Mouse (Mus musculus) liver, adult 2 months (tissue): ENCODE data around the gene Clasp1. TPM values are rescaled to one million over a fixed set of nuclear protein-coding genes. Genes with fewer than 3 reads are reported as not detected.

Experiments
- DNase-seq: peaks from one replicate; pipeline ENCODE4 v3.0.0-alpha.2; 2011; ENCODE audit warnings: low read depth, low spot score; ENCODE audit errors: extremely low read depth
- H3K27ac ChIP-seq: fragments of 200-500 bp; replicated peaks from 2 replicates; pipeline ENCODE4 v1.5.1; 2012; ENCODE audit warnings: low read depth, mild to moderate bottlenecking, control low read depth, inconsistent platforms, low read length; ENCODE audit not compliant: insufficient read depth
- H3K27me3 ChIP-seq: fragments of 200-500 bp; 2 replicates; pipeline ENCODE4 v1.6.1; 2012; ENCODE audit warnings: mild to moderate bottlenecking, moderate library complexity, low read length, inconsistent platforms; ENCODE audit not compliant: control insufficient read depth, insufficient read depth
- H3K36me3 ChIP-seq: fragments of 200-500 bp; 2 replicates; pipeline ENCODE4 v1.6.1; 2012; ENCODE audit warnings: low read length, inconsistent platforms; ENCODE audit not compliant: control insufficient read depth, insufficient read depth
- H3K4me1 ChIP-seq: fragments of 200-500 bp; 2 replicates; pipeline ENCODE4 v1.6.1; 2011; ENCODE audit warnings: low read length; ENCODE audit not compliant: control insufficient read depth, insufficient read depth
- H3K4me3 ChIP-seq: fragments of 200-500 bp; 2 replicates; pipeline ENCODE4 v1.5.1; 2011; ENCODE audit warnings: low read depth, mild to moderate bottlenecking, control low read depth, low read length, moderate library complexity; ENCODE audit not compliant: insufficient read depth
- H3K79me2 ChIP-seq: fragments of 200-500 bp; 2 replicates; pipeline ENCODE4 v1.6.1; 2012; ENCODE audit warnings: inconsistent platforms, mild to moderate bottlenecking, low read length, moderate library complexity; ENCODE audit not compliant: control insufficient read depth, insufficient read depth
- H3K9ac ChIP-seq: fragments of 200-500 bp; 2 replicates; pipeline ENCODE4 v1.6.1; 2012; ENCODE audit warnings: low read depth, mild to moderate bottlenecking, control low read depth, inconsistent platforms, low read length
- CTCF ChIP-seq: fragments of 200-500 bp; IDR thresholded peaks from 2 replicates; pipeline ENCODE4 v1.5.1; 2011; ENCODE audit warnings: low read depth, low read length, control low read depth
- POLR2A ChIP-seq: fragments of 200-500 bp; IDR thresholded peaks from 2 replicates; pipeline ENCODE4 v1.6.1; 2011; ENCODE audit warnings: low read length, control low read depth; ENCODE audit not compliant: insufficient read depth; ENCODE audit errors: extremely low read depth
- WGBS: fragments of 180-500 bp; shearing (Covaris S2); methylation state at CpG from one replicate; pipeline ENCODE4 v1.1.7; 2018; 5-methylcytosine and 5-hydroxymethylcytosine counted together
- polyA plus RNA-seq: library from polyadenylated mRNA; depleted of rRNA; stranded (reverse); fragments of >200 nt; gene quantifications from 2 replicates; pipeline ENCODE4 v1.2.3, GENCODE M21; 2012
- total RNA-seq: library from RNA; depleted of rRNA; stranded (reverse); fragments of >200 nt; gene quantifications from 2 replicates; pipeline ENCODE4 v1.2.3, GENCODE M21; 2014

Clasp1 gene
- total and polyA plus RNA-seq, 2 experiments = 4.1 to 12.1 TPM

DNA sequence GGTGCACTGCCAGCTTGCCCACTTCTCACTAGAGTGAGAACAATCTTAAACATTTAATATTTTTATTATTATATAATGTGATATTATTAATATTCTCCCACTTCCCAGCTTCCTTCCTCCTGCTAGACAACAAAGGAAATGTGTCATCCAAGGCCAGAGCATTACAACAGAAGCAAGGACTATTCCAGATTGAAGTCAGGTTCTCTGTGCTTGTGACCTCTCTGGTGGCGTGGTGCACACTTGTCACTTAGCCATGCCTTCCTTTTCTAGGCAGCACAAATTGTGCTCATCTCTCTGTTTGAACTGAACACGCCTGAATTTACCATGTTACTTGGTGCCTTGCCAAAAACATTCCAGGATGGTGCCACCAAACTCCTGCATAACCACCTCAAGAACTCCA, 170.9 kb downstream of the Clasp1 start:
- Histone ChIP-seq H3K4me3 (no peak overlapping the region), H3K27me3 (no peaks in the 10 kb centered on the region), H3K27ac (no peak overlapping the region), H3K9ac (no peak overlapping the region), H3K4me1 (no peaks in the 10 kb centered on the region; the same call in 1 of the 2 replicates), H3K36me3 (peaks cover 39% of the 10 kb centered on the region), H3K79me2 (no peaks in the 10 kb centered on the region)
- 60% methylated on average over 2 of the region's 2 CpGs for WGBS
- TF ChIP-seq CTCF = no peak
- TF ChIP-seq POLR2A = no peak
- DNase-seq = no peak

DNA sequence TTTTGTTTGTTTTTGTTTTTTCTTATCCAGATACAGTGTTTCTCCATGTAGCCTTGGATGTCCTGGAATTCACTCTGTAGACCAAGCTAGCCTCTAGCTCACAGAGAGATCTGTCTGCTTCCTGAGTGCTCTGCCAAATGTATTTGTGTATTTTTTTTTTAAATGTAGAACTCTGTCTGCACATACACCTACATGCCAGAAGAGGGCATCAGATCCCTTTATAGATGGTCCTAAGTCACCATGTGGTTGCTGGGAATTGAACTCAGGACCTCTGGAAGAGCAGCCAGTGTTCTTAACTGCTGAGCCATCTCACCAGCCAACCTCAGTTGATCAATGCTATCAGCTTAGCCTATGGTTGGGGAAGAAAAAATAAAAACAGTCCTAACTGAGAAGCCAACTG, 175.7 kb downstream of the Clasp1 start:
- H3K36me3 ChIP-seq = peaks cover 39% of the 10 kb centered on the region
- H3K4me1 ChIP-seq = no peaks in the 10 kb centered on the region; the same call in 1 of the 2 replicates

DNA sequence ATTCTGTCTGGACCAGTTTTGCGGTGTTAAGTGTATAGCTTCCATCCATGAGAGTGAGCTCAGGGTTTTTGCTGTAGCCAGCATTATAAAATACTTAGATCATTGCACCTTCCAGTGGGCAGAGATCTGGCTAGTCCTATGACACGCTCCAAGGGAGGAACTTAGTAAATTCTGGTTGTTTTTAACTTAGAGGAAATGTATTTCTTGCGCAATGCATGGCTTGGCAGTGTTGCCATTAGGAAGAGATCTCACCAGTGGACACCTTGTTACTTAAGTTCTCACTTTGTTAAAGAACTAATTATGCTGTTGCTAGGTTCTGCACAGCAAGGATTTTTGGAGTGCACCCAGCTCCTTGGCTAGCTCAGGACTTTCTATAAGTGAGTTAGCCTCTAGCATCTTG, 178.8 kb downstream of the Clasp1 start:
- Histone ChIP-seq H3K27ac (no peak overlapping the region), H3K4me3 (no peak overlapping the region), H3K4me1 (no peaks in the 10 kb centered on the region), H3K9ac (no peak overlapping the region), H3K27me3 (no peaks in the 10 kb centered on the region), H3K79me2 (no peaks in the 10 kb centered on the region), H3K36me3 (peaks cover 38% of the 10 kb centered on the region)
- no peak for TF ChIP-seq CTCF
- TF ChIP-seq POLR2A = no peak
- WGBS = 90% methylated on average over 3 of the region's 3 CpGs
- peak; percentile 12 for DNase-seq

More for the DNA sequence above, 175.7 kb downstream of the Clasp1 start:
- Histone ChIP-seq H3K9ac (no peak overlapping the region), H3K27me3 (no peaks in the 10 kb centered on the region), H3K4me3 (no peak overlapping the region), H3K27ac (no peak overlapping the region), H3K79me2 (no peaks in the 10 kb centered on the region)
- peak; percentile 18 for DNase-seq
- no peak for TF ChIP-seq CTCF
- no peak for TF ChIP-seq POLR2A

DNA sequence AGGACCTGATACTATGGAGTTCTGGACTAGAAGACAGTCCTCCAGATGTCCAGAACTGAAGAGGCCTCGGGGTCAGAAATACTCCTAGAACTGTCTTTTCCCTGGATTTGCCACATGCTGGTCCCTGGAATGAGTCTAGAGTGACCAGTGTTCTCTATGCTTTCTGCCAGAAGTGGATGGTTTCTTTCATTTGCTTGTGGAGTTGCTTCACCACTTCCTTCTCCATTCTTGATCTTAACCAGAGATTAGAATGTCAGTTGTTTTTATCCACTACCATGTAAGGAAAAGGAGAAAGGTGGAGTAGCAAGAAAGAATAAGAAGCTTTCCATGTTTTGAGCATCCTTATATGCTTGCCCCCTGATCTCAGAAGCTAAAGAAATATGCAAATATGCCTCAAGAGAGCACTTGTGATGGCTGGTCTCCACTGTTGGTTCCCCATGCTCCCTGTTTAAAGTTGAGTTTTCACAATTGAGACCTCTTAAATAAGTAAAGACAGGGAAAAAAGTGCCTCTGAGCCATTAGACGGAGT, 191.4 kb downstream of the Clasp1 start:
- H3K27me3 ChIP-seq = no peaks in the 10 kb centered on the region
- no peak overlapping the region for H3K4me3 ChIP-seq
- no peaks in the 10 kb centered on the region for H3K79me2 ChIP-seq
- no peak overlapping the region for H3K27ac ChIP-seq
- H3K36me3 ChIP-seq = peaks cover 22% of the 10 kb centered on the region
- DNase-seq = no peak
- 94% methylated on average over 2 of the region's 2 CpGs for WGBS
- no peak for TF ChIP-seq POLR2A
- no peak for TF ChIP-seq CTCF
- H3K9ac ChIP-seq = no peak overlapping the region
- H3K4me1 ChIP-seq = no peaks in the 10 kb centered on the region

DNA sequence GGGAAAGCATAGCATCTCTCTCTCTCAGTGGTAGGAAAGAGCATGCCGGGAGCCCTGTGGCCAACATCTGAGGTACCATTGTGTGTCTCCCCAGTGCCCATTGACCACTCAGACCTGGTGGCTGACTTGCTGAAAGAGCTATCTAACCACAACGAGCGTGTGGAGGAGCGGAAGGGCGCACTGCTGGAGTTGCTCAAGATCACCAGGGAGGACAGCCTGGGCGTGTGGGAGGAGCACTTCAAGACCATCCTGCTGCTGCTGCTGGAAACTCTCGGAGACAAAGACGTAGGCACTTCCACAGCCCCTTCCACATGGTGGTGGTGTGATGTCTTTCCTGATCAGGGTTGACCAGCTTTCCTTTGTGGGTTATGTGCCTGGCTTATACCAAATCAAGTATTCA, 192.3 kb downstream of the Clasp1 start:
- DNase-seq = no peak
- Histone ChIP-seq H3K4me1 (no peaks in the 10 kb centered on the region), H3K4me3 (no peak overlapping the region), H3K36me3 (peaks cover 16% of the 10 kb centered on the region), H3K9ac (no peak overlapping the region), H3K79me2 (no peaks in the 10 kb centered on the region), H3K27ac (no peak overlapping the region), H3K27me3 (no peaks in the 10 kb centered on the region)
- WGBS = 97% methylated on average over 8 of the region's 8 CpGs
- no peak for TF ChIP-seq CTCF
- no peak for TF ChIP-seq POLR2A

DNA sequence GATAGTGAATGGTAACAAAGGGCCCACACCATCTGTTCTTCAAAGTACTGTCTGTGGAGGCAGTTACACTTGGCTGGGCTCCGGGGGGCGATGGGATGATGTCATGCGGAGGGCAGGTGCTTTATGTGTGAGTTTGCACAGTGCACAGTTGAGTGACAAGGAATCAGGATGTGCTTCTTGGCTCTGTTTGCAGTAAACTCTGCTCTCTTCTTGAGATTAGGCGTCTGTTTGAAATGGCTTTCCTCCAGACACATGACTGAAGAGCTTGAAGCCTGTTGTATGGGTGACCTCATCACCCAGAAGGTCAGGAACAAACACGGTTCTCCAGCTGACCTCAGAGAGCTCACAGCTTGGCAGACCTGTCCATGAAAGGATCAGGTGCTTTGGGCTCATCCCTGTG, 200.9 kb downstream of the Clasp1 start:
- H3K4me1 ChIP-seq = peaks cover 12% of the 10 kb centered on the region
- WGBS = 57% methylated on average over 5 of the region's 5 CpGs
- H3K9ac ChIP-seq = no peak overlapping the region
- H3K79me2 ChIP-seq = no peaks in the 10 kb centered on the region
- no peak overlapping the region for H3K27ac ChIP-seq
- no peaks in the 10 kb centered on the region for H3K27me3 ChIP-seq
- peaks cover 15% of the 10 kb centered on the region for H3K36me3 ChIP-seq
- DNase-seq = peak; percentile 84
- H3K4me3 ChIP-seq = no peak overlapping the region
- TF ChIP-seq CTCF (no peak), POLR2A (no peak)
